Mouse (Mus musculus) common myeloid progenitor, adult 5-6 weeks (primary cell): ENCODE results near the gene Coro1c. TPM values are rescaled to one million over a fixed set of nuclear protein-coding genes. Genes with fewer than 3 reads are reported as not detected.

Source experiments
- ATAC-seq: replicated peaks from 2 replicates; pipeline ENCODE4 v1.8.0; 2016; ENCODE audit warnings: low read depth, mild to moderate bottlenecking, moderate TSS enrichment, inconsistent platforms; ENCODE audit not compliant: poor library complexity, severe bottlenecking
- total RNA-seq: library from RNA; stranded (forward); fragments of 200-1000, 187-1606 nt; gene quantifications from 2 replicates; pipeline ENCODE4 v1.2.3, GENCODE M21; 2017

Gene Coro1c
- total RNA-seq, 1 experiment from 2014 or later: 92.4 TPM

GRCm38 (mm10) chr5:113810111-113810510, 98.4 kb downstream of the Coro1c start:
- no peak for ATAC-seq

DNA sequence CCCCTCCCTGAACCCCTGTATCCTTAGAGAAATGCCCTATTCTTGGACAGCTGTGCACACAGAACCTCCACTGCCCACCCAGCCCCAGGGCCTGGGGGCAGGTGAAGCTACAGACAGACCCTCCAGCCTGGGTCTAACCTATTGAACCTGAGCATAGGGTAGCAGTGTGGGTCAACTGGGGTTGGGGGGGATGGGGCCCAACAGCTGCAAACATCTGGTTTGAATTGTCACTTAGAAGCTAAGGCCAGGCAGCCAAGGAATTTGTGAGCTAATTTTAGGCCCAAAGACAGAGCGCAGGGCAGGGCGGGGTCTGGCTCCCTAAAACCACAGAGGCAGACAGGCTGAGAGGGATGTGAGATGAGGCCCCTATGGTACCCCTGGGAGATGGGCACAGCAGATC, 100.4 kb downstream of the Coro1c start:
- no peak for ATAC-seq

DNA sequence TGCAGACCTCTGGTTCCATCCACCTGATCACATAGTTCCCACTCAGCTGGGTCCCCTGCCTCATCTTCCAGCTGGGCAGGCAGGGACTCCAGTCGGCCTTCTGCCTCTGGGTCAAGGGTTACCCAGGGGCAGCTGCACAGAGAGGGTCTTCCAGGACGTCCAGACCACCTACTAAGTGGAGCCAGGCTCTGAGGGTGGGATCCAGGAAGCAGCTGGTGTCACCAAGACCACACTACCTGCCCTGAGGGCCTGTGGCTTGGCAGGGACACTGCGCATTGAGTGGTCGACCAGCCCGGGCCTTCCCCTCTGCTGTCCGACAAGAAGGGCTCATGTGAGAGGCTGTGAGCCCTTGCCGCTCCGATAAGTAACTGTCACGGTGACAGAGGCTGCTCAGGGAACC, 100.8 kb downstream of the Coro1c start:
- no peak for ATAC-seq

DNA sequence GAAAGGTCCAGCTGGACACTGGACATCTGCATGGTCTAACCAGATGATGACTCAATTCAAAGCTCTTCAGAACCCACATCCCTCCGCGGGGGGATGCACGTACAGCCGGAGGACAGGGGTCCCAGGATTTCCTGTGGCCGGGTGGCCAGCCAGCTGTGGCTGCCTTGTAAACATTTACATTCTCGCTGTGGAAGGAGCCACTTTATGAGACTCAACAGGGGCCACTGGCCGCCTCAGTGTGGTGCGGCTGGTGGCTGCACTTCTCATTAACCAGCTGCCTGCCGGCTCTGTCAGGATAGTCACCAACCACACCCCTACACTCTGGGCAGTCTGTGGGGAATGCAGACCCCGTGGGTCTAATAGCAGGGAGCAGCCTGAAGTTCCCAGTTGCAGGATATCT, 102.1 kb downstream of the Coro1c start:
- ATAC-seq: no peak

DNA sequence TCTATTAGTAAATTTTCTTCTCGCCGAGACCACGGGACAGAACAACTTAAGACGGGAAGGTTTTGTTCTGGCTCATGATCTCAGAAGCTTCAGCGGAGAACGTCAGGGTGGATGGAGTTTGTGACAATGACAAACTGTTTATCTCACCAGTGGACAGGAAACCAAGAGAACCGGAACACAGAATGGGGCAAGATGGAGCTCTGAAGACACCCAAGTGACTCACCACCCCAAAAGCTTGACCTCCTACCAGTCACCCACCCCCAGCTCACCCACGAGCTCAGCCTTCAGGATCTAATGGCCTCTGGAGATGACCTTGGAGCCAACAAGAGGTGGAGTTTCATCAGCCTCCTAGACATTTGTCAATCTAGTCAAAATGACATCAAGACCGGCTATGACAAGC, 103.3 kb downstream of the Coro1c start:
- ATAC-seq: no peak

DNA sequence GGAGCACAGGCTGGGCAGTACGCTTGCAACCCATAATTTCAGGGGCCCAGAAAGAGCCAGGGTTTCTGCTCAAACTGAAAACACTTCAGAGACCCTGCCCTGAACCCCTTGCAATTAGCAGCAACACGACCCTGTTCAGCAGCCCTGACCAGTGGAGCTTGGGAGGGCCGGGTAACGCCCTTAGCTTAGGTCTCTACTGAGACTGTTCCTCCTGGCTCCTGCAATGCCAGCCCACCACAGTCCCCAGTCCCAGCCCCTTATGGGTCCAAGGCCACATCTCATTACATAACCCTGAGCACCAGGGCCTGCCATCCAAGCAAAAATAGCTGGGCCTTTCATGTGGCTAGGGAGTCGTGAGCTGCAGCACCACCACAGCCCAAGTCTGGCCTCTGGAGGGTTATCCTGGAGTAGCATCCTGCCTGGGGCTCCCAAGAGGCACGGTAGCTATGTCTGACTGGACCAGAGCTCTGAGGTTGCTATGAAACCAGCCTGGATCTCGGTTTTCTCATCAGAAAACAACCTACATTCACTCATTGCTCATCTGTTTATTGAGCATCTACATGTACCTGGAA, 104.1 kb downstream of the Coro1c start:
- no peak for ATAC-seq

DNA sequence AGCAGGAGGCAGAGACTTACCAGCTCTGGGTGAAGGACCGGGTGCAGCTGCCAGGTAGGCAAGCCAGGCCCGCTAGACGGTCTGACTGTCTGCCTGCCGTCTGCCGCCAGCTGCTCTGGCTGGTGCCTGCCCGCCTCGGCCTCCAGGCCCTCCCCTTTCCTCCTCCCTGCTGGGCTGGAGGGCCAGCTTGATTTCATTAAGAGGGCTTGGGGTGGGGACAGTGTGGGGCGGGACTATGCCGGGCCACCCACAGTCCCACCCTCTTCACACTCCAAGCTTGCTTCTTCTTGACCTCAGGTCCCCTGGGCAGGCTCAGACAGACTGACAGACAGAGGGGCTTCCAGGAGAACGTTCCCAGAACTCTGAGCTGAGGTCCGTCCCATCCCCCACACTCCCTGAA, 108.3 kb downstream of the Coro1c start, which contains the start of gene Tmem119:
Gene Tmem119 (minus strand): TSS at position 237 of the 400 bp plus-strand sequence.
- peak; percentile 76 for ATAC-seq

- no peak for ATAC-seq
Measured at GRCm38 (mm10) chr5:113799691-113800090, 108.9 kb downstream of the Coro1c start.

GRCm38 (mm10) chr5:113798525-113798924, 110.0 kb downstream of the Coro1c start:
- ATAC-seq: peak; percentile 56

- ATAC-seq: 0 out of 2 replicates have a peak, but pooled peaks have one; percentile 8
Measured at GRCm38 (mm10) chr5:113797149-113797882, 111.2 kb downstream of the Coro1c start.

DNA sequence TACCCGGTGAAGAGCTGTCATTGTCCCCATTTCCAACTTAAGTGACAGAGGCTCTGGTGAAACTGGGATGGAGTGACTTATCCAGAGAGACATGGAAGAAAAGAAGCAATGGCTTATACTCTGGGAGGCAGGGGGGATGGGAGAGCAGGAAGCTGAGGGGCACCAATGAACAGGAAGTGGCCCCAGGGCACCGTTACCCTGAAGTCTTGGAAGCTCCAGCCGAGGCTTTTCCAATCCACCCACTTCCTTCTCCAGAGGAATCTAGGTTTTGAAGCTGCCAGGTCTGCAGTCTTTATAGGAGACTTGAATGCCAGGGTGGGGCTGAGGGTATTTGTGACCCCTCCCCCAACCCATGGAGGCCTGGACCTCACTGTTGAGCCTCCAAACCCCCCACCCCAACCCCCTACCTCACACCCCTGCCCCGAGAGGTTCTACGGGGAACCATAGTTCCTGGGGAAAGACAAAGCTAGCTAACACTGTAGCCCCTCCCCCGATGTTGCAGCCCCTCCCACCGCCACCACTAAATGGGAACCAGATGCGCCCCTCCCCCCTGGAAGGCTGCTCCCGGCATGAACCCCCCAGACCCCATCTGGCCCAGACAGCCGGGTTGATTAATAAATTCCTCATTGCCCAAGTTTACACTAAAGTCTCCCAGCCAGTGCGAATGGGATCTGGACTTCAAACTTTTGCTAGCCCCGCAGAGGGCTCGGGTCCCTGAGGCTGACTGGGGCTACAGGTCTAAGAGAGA, 112.0 kb downstream of the Coro1c start:
- ATAC-seq: no peak; the same call in 1 of the 2 replicates

Other genes with a start within 250 kb of the Coro1c start
- gene 1700069L16Rik, start 184.0 kb downstream of the Coro1c start, total RNA-seq: not detected in 2 replicates
- 0.50 and 0.58 TPM in 2 replicates for gene Ficd, start 173.0 kb downstream of the Coro1c start, total RNA-seq
- gene Sart3, start 136.2 kb downstream of the Coro1c start, total RNA-seq: 45.7 and 62.7 TPM in 2 replicates
- 78.7 and 91.1 TPM in 2 replicates for gene Iscu, start 136.0 kb downstream of the Coro1c start, total RNA-seq
- 2.7 and 3.6 TPM in 2 replicates for gene Tmem119, start 108.2 kb downstream of the Coro1c start, total RNA-seq
- 91.4 and 108 TPM in 2 replicates for gene Selplg, start 76.1 kb downstream of the Coro1c start, total RNA-seq
- gene Ssh1, start 85.1 kb upstream of the Coro1c start, total RNA-seq: 3.3 and 7.0 TPM in 2 replicates
- gene Dao, start 94.9 kb upstream of the Coro1c start, total RNA-seq: not detected in 2 replicates
- 5.8 and 6.7 TPM in 2 replicates for gene Usp30, start 156.7 kb upstream of the Coro1c start, total RNA-seq
- not detected in 2 replicates for gene Svop, start 182.8 kb upstream of the Coro1c start, total RNA-seq
- 3.6 and 11.5 TPM in 2 replicates for gene Alkbh2, start 219.5 kb upstream of the Coro1c start, total RNA-seq
- 27.6 and 35.1 TPM in 2 replicates for gene Ung, start 221.6 kb upstream of the Coro1c start, total RNA-seq
- gene Acacb, start 237.8 kb upstream of the Coro1c start, total RNA-seq: 0.49 and 0.87 TPM in 2 replicates